Mouse (Mus musculus) lung, postnatal 25 days (tissue): ENCODE data around the gene Dnajb12.

ENCODE experiments used
- DNase-seq: peaks from one replicate; pipeline ENCODE4 v3.0.0; 2022; ENCODE audit warnings: low spot score

Gene Dnajb12

GRCm38 (mm10) chr10:59920485-59920809 lies 41.1 kb downstream of the Dnajb12 start:
- DNase-seq, result no peak

GRCm38 (mm10) chr10:59920810-59921681 lies 41.7 kb downstream of the Dnajb12 start:
- peak; percentile 91 for DNase-seq

- no peak for DNase-seq
These were observed 44.1 kb downstream of the Dnajb12 start for GRCm38 (mm10) chr10:59923493-59923892.

- DNase-seq, result no peak
These were observed 44.9 kb downstream of the Dnajb12 start for GRCm38 (mm10) chr10:59924305-59924704.

- DNase-seq, result no peak
These were observed 49.8 kb downstream of the Dnajb12 start for GRCm38 (mm10) chr10:59929205-59929604.

- DNase-seq, result no peak
These were observed 51.6 kb downstream of the Dnajb12 start for GRCm38 (mm10) chr10:59930996-59931395.

- DNase-seq, result peak; percentile 83
These were observed 53.2 kb downstream of the Dnajb12 start for GRCm38 (mm10) chr10:59932521-59932920.

- no peak for DNase-seq
These were observed 54.7 kb downstream of the Dnajb12 start for GRCm38 (mm10) chr10:59934039-59934438.

GRCm38 (mm10) chr10:59936058-59936856 lies 56.9 kb downstream of the Dnajb12 start:
- no peak for DNase-seq

- no peak for DNase-seq
These were observed 59.3 kb downstream of the Dnajb12 start for GRCm38 (mm10) chr10:59938662-59939061.

- no peak for DNase-seq
These were observed 59.7 kb downstream of the Dnajb12 start for GRCm38 (mm10) chr10:59939081-59939480.

- DNase-seq, result no peak
These were observed 63.0 kb downstream of the Dnajb12 start for GRCm38 (mm10) chr10:59942281-59942846.

- DNase-seq, result peak; percentile 66
These were observed 63.6 kb downstream of the Dnajb12 start for GRCm38 (mm10) chr10:59942847-59943420.

GRCm38 (mm10) chr10:59943421-59943989 lies 64.1 kb downstream of the Dnajb12 start:
- peak; percentile 91 for DNase-seq

GRCm38 (mm10) chr10:59945416-59945815 lies 66.1 kb downstream of the Dnajb12 start:
- no peak for DNase-seq

GRCm38 (mm10) chr10:59946362-59946761 lies 67.0 kb downstream of the Dnajb12 start:
- DNase-seq, result no peak

GRCm38 (mm10) chr10:59947296-59948073 lies 68.1 kb downstream of the Dnajb12 start:
- no peak for DNase-seq

GRCm38 (mm10) chr10:59948363-59949254 lies 69.3 kb downstream of the Dnajb12 start:
- DNase-seq, result no peak
